Mouse (Mus musculus): ENCODE data around the gene Gm19684.
A peak's percentile ranks its signal among the peaks of the same experiment; 100 is the strongest.
"Not testable (repeated sequence)": the region's sequence is repeated elsewhere in the genome, so short reads cannot be mapped to it uniquely, and the experiment has no call there.

The Gm19684 gene

DNA sequence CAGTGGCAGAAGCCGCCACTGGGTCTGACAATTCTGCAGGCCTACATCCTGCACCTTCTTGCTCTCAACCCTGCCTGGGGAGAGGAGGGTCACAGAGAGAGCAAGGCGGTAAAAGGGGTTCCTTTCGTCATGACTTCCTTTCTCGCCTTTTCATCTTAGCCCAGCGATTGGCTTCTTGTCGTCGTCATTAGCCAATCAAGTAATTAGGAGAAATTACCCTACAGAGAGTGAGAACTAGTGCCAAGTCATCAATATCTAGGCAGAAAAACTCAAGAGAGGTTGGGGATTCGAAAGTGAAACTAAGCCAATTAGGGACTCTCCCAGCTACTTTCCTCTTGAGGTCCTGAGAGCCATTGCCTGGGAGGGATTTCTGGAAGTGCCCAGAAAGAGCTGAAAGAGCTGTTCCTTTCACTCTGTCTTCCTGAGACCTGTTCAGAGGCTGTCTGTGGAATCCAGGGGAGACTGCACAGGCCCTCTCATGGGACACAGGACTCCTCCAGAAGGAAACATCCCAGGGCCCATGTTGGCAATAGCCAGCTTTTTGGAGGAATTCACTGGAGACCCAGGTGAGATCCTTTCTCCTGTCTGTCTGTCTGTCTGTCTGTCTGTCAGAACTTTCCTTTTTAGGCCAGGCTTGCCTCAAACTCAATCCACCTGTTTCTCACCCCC, at the start of gene Gm19684:
Gene Gm19684 (plus strand): TSS at position 327 of the 669 bp plus-strand sequence.
- DNase-seq (ENCODE audit: low spot score in 2 of 2) = peak in 1 of 2 experiments; percentile 13

DNA sequence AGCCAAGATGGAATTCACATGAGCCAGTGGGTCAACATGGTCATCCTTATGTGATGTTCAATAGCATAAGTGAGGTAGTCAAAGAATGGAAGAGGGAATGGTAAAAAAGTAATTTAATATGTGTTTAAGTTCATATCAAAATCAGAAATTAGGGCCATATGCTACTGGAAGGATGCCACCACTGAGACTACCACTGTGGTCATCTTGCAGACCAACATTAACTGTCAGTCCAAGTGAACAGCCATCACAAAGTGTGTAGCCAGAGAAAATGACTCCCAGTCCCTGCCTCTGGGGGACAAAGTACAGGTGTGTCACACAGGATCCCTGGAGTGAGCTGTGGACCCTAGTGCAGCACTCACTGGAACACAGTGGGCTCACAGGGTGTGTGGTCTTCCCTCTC, 39.6 kb upstream of the Gm19684 start:
- not testable (repeated sequence) for DNase-seq (ENCODE audit: low spot score in 2 of 2)

- not testable (repeated sequence) for DNase-seq (ENCODE audit: low spot score in 2 of 2)
These were observed 38.8 kb upstream of the Gm19684 start for GRCm38 (mm10) chr17:36082519-36083232.

DNA sequence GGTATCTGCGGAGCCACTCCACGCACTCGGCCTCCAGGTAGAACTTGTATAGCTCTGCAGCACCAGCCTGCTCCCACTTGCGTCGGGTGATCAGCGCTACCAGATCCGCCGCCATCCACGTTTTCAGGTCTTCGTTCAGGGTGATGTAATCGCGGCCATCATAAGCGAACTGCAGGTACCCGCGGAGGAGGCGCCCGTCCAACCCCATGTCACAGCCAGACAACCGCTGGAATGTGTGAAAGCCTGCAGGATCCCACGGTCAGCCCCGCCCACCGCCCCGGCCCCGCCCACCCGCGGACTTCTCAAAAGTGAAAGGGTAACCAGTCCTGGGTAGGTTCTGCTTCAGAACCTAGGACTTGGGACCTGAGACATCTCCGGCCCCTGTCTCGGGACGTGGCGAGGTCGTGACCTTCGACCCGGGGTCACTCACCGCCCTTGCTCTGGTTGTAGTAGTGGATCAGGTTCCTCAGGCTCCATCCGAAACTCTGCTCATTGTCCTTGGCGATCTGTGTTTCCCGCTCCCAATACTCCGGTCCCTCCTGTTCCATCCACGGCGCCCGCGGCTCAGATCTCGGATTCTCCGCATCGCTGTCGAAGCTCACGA, 38.1 kb upstream of the Gm19684 start:
- peak in 1 of 2 experiments; percentile 21 for DNase-seq (ENCODE audit: low spot score in 2 of 2)

DNA sequence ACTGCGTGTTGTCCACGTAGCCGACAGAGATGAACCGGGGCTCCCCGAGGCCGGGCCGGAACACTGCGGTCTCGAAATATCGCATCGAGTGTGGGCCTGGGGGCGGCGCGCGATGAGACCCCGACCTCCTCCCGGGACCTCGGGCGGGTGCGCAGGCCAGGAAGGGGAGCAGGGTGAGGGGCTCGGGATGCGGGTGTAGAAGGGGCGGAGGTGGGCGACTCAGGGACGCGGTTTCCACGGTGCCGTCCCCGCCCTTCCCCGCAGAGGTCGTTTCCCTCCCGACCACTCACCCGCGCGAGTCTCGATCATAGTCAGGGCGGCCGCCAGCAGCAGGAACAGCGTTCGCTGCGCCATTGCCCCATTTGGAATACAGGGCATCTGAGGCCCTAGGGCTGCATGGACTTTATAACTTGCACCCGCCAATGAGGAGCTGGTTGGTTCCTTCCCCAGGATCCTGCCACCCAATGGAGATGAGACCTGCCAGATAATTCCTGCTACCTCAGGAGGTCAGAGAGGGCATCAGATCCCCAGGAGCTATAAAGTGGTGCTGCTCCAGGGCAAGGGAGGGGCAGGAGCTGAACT, 37.5 kb upstream of the Gm19684 start:
- no peak for DNase-seq (ENCODE audit: low spot score in 2 of 2)

- DNase-seq (ENCODE audit: low spot score in 2 of 2) = not testable (repeated sequence)
These were observed 35.5 kb upstream of the Gm19684 start for GRCm38 (mm10) chr17:36085976-36086375.

DNA sequence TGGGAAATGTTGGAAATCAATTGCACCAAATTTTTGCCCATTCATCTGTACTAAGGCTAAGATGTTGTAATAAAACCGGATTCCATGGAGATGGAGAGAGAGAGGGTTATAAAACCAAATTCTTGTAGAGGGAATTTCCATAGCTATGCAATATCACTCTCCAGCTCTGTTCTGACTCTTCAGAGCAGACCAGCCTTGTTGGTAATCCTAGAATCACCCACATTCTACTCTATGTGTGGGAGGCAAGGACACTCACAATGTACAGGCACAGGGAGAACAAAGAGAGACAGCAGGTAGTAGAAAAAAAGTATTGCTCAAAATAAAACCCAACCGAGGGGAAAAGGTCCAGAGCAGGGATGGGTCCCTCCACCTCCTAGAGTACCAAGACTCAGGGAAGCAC, 29.5 kb upstream of the Gm19684 start:
- DNase-seq (ENCODE audit: low spot score in 2 of 2) = not testable (repeated sequence)

DNA sequence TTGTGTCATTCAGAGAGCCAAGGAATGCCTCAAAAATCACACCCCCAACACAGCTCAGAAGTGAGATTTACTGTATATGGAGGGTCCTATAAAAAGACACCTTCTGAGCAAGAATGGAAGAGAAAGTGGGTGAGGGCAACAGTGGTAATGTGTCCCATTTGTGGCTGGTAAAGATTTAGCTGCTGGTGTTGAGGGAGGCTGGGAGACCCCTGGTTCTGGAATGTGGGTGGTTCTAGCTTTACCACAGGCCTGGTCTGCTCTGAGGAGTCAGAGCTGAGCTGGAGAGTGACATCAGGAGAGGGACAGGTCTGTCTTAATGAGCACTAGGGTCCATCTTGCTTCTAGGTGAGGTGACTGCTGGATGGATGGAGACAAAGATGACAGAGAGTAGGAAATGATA, 29.0 kb upstream of the Gm19684 start:
- not testable (repeated sequence) for DNase-seq (ENCODE audit: low spot score in 2 of 2)

- DNase-seq (ENCODE audit: low spot score in 2 of 2) = no peak
These were observed 27.5 kb upstream of the Gm19684 start for GRCm38 (mm10) chr17:36093936-36094335.

DNA sequence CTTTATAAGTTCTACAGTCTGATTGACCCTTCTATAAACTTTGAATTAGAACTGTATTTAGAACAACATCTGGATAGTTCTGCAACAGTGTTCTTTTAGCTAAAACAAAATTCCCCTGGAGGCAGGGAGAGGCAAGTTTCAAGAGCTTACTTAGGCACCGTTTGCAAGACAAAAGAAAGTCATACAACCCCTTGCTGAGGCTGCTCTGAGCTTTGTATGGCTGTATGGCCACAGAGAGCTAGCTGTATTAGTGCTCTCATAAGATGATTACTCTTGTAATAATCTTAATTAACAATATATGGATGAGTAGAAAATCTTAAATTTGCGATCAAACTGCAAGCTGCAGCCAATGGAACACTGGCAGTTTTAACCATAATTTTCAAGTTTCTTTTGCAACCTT, 21.9 kb upstream of the Gm19684 start:
- DNase-seq (ENCODE audit: low spot score in 2 of 2) = not testable (repeated sequence)

DNA sequence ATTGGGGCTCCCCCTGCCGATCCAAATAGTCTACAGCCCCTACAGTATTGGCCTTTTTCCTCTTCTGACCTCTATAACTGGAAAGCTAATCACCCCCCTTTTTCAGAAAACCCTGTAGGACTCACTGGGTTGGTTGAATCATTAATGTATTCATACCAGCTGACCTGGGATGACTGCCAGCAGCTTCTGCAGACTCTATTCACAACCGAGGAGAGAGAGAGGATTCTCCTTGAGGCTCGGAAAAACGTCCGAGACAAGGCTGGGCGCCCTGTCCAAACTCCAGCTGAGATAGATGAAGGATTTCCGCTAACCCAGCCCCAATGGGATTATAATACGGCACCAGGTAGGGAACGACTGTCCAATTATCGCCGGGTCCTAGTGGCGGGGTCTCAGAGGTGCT, 19.4 kb upstream of the Gm19684 start:
- not testable (repeated sequence) for DNase-seq (ENCODE audit: low spot score in 2 of 2)

DNA sequence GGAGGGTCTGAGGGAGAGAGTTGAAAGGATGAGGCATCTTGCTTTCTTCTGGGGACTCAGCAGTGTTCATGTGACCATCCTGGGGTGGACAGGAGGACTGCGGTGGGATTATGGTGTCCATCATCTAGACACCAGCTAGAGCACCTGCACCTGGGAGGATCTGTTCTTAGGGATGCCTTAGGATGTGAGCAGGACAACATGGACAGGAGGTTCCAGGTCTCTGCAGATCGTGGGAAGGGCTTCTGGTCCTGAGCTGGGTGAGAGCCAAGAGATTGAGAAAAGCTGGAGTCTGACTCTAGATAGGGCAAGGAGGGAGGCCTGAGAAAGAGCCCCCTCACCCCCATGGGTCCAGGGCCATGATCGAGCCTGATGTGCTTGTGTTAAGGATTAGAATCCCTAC, 11.3 kb upstream of the Gm19684 start:
- DNase-seq (ENCODE audit: low spot score in 2 of 2) = not testable (repeated sequence)

DNA sequence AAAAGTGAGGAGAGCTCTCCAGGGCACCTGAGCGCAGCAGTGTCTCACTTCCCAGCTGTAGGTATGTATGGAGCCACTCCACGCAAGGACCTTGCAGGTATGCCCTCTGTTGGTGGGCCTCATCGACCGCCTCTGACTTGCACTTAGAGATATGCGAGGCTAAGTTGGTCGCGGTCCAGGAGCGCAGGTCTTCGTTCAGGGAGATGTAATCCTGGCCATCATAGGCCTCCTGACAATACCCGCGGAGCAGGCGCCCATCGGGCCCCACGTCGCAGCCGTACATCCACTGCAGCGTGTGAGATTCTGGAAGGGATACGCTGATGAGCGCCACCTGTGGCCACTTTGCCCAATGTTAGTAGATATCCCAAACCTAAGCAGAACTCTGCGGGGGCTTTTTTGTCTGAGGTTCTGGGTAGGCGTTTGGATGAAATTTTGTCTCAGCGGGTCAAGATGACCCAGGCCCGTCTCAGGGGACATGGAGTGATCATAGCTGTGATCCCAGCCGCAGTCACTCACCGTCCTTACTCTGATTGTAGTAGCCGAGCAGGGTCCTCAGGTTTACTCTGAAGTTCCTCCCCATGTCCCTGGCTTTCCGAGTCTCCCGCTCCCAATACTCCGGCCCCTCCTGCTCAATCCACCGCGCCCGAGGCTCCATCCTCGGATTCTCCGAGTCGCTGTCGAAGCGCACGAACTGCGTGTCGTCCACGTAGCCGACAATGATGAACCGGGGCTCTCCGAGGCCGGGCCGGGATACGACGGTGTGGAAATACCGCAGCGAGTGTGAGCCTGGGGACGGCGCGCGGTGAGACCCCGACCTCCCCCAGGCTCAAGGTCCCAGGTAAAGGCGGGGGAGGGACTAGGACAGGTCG, 10.6 kb upstream of the Gm19684 start:
- DNase-seq (ENCODE audit: low spot score in 2 of 2) = peak in 1 of 2 experiments; percentile 13

DNA sequence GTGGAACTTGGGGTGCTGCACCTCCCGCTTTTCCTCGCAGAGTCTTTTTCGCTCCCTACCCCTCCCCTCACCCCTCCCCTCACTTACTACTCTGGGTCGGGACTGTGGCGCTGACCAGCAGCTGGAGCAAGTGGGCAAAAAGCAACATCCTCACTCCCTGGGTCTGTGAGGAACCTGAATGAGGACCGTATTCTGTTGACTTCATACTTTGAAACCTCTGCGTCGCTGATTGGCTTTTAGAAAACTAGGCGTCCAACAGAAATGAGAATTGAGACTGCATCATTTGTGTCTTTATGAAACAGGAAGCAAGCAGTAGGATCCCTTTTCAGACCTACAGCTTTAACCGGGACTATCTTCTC, 10.0 kb upstream of the Gm19684 start:
- DNase-seq (ENCODE audit: low spot score in 2 of 2) = not testable (repeated sequence)

GRCm38 (mm10) chr17:36113979-36114593, 7.4 kb upstream of the Gm19684 start:
- not testable (repeated sequence) for DNase-seq (ENCODE audit: low spot score in 2 of 2)

- DNase-seq (ENCODE audit: low spot score in 2 of 2) = not testable (repeated sequence)
These were observed 4.9 kb upstream of the Gm19684 start for GRCm38 (mm10) chr17:36116545-36116944.

GRCm38 (mm10) chr17:36120839-36121238, 639 bp upstream of the Gm19684 start:
- not testable (repeated sequence) for DNase-seq (ENCODE audit: low spot score in 2 of 2)

- not testable (repeated sequence) for DNase-seq (ENCODE audit: low spot score in 2 of 2)
These were observed 2.6 kb downstream of the Gm19684 start for GRCm38 (mm10) chr17:36124111-36124510.

- not testable (repeated sequence) for DNase-seq (ENCODE audit: low spot score in 2 of 2)
These were observed 7.0 kb downstream of the Gm19684 start for GRCm38 (mm10) chr17:36128525-36128924.

DNA sequence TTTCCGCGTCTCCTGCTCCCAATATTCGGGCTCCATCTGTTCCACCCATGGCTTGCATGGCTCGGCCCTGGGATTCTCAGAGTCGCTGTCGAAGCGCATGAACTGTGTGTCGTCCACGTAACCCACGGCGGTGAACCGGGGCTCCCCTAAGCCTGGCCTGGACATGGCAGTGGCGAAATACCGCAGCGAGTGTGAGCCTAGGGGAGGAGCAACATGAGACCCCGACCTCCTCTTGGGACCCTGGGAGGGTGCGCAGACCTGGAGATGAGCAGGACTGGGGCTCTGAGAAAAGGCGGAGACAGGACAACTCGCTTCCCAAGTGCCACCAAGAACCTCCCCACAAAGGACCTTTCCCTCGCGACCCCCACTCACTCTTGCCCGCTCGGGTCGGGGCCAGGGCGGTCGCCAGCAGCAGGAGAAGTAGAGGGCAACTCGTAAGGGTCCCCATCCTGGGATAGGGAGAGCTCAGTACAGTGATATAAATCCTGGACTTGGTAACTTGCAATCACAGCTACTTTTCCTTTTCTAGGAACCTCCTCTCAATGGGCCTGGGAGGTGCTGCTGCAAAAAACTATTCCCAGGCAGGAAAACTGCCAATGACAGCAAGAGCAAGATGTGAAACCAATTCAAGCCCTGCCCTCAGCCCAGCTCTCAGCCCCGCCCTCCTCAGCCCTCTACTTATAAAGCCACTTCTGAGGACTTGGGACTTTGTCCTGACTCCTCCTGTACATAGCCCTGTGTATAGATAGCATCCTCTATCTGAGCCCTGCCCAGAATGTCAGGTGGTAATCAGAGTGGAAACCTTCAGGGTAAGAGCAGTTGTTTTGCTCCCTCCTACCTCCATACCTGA, 7.7 kb downstream of the Gm19684 start, which contains the start of gene Gm7030:
Gene Gm7030 (minus strand): TSS at position 458 of the 850 bp plus-strand sequence.
- not testable (repeated sequence) for DNase-seq (ENCODE audit: low spot score in 2 of 2)

All from frontal cortex, postnatal 10 days (tissue).